Mouse (Mus musculus): Measurements from ENCODE around the gene Gale.

Gale gene

GRCm38 (mm10) chr4:136016059-136016602 lies 52.6 kb downstream of the Gale start:
- DNase-seq (ENCODE audit: low spot score), result no peak

Measured in spleen, adult 12 weeks (tissue).